Mouse (Mus musculus) kidney, adult 8-10 months (tissue): ENCODE measurements at regions not wholly inside any gene's neighbourhood (a gene's known extent, or its start where the extent isn't known, plus 50 kb on each side); places are given as distances from the start of the nearest gene placed in this dataset.
"Not testable (repeated sequence)": the region's sequence is repeated elsewhere in the genome, so short reads cannot be mapped to it uniquely, and the experiment has no call there.

Source experiments
- DNase-seq, 2 experiments: peaks; one replicate each; pipeline ENCODE4 v3.0.0; 2022

GRCm38 (mm10) chr13:83745961-83746360, 242.1 kb downstream of the Mef2c start:
- DNase-seq = no peak

- no peak for DNase-seq
These were observed 243.8 kb downstream of the Mef2c start for GRCm38 (mm10) chr13:83747671-83748070.

GRCm38 (mm10) chr13:83749376-83750150, 245.7 kb downstream of the Mef2c start:
- no peak for DNase-seq

- DNase-seq = no peak
These were observed 246.6 kb downstream of the Mef2c start for GRCm38 (mm10) chr13:83750437-83750836.

GRCm38 (mm10) chr13:83760387-83761170, 256.7 kb downstream of the Mef2c start:
- no peak for DNase-seq

- DNase-seq = no peak
These were observed 258.6 kb downstream of the Mef2c start for GRCm38 (mm10) chr13:83762484-83762883.

GRCm38 (mm10) chr13:83763288-83763687, 259.5 kb downstream of the Mef2c start:
- DNase-seq = not testable (repeated sequence)

GRCm38 (mm10) chr13:83785643-83786042, 281.8 kb downstream of the Mef2c start:
- DNase-seq = no peak

- no peak for DNase-seq
These were observed 305.7 kb downstream of the Mef2c start for GRCm38 (mm10) chr13:83809535-83809934.

GRCm38 (mm10) chr13:83820291-83820690, 316.5 kb downstream of the Mef2c start:
- DNase-seq = no peak

- DNase-seq = no peak
These were observed 316.9 kb downstream of the Mef2c start for GRCm38 (mm10) chr13:83820721-83821120.

GRCm38 (mm10) chr13:83824926-83825325, 321.1 kb downstream of the Mef2c start:
- no peak for DNase-seq

- no peak for DNase-seq
These were observed 323.1 kb downstream of the Mef2c start for GRCm38 (mm10) chr13:83826841-83827463.

- no peak for DNase-seq
These were observed 356.0 kb upstream of the Tmem161b start for GRCm38 (mm10) chr13:83865932-83866685.

GRCm38 (mm10) chr13:83867211-83867610, 354.9 kb upstream of the Tmem161b start:
- DNase-seq = no peak

GRCm38 (mm10) chr13:83867831-83868473, 354.1 kb upstream of the Tmem161b start:
- DNase-seq = no peak

- no peak for DNase-seq
These were observed 353.2 kb upstream of the Tmem161b start for GRCm38 (mm10) chr13:83868922-83869321.

GRCm38 (mm10) chr13:83872143-83872819, 349.8 kb upstream of the Tmem161b start:
- no peak for DNase-seq

- DNase-seq = no peak
These were observed 349.2 kb upstream of the Tmem161b start for GRCm38 (mm10) chr13:83872887-83873286.

- DNase-seq = no peak
These were observed 342.5 kb upstream of the Tmem161b start for GRCm38 (mm10) chr13:83879561-83879960.

- no peak for DNase-seq
These were observed 341.8 kb upstream of the Tmem161b start for GRCm38 (mm10) chr13:83880305-83880704.

- DNase-seq = no peak
These were observed 341.3 kb upstream of the Tmem161b start for GRCm38 (mm10) chr13:83880772-83881171.
